Mouse (Mus musculus) thymus, postnatal 4 days (tissue): ENCODE data around the gene Tm2d3.

ENCODE experiments used
- DNase-seq: peaks from one replicate; pipeline ENCODE4 v3.0.0; 2021

The Tm2d3 gene

GRCm38 (mm10) chr7:65708506-65708905 lies 17.5 kb downstream of the Tm2d3 start:
- no peak for DNase-seq

- DNase-seq: no peak
Measured at GRCm38 (mm10) chr7:65710301-65710700, 19.3 kb downstream of the Tm2d3 start.

GRCm38 (mm10) chr7:65713782-65714181 lies 22.8 kb downstream of the Tm2d3 start:
- DNase-seq: no peak

- no peak for DNase-seq
Measured at GRCm38 (mm10) chr7:65714304-65714703, 23.3 kb downstream of the Tm2d3 start.

- DNase-seq: no peak
Measured at GRCm38 (mm10) chr7:65734024-65734423, 43.1 kb downstream of the Tm2d3 start.

- no peak for DNase-seq
Measured at GRCm38 (mm10) chr7:65735261-65735660, 44.3 kb downstream of the Tm2d3 start.

- DNase-seq: no peak
Measured at GRCm38 (mm10) chr7:65737286-65738040, 46.5 kb downstream of the Tm2d3 start.

GRCm38 (mm10) chr7:65742857-65743256 lies 51.9 kb downstream of the Tm2d3 start:
- DNase-seq: no peak

- DNase-seq: no peak
Measured at GRCm38 (mm10) chr7:65747990-65748955, 57.3 kb downstream of the Tm2d3 start.
